Mouse (Mus musculus): ENCODE measurements at regions not wholly inside any gene's neighbourhood (a gene's known extent, or its start where the extent isn't known, plus 50 kb on each side); places are given as distances from the start of the nearest gene placed in this dataset.
A peak's percentile ranks its signal among the peaks of the same experiment; 100 is the strongest.

DNA sequence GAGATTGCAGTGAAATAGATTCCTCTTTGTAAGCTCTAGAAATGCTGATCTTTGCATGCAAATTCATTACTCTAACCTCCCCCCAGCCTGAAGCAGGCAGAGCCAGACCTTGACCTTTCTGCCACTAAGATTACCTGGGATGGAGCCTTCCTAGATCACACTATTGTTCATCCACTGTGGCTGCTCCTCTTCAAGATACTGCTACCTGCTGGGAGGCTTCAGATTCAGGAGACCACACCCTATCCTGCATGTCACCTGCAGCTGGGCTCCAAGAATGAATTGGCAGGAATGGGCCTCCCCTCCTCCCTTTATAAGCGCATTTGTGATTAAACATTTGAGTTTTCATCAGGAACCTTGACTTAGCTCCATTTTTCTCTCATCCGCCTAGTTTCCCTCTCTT lies 1315.2 kb downstream of the Pcdh18 start:
- TF ChIP-seq MAFK (IDR thresholded peaks at IDR 0.05; ENCODE audit: insufficient read depth, low read depth, low read length) (no peak), CHD2 (IDR thresholded peaks at IDR 0.05; ENCODE audit: low read depth, low read length) (0 out of 2 replicates have a peak, but pooled peaks have one; percentile 4)
- Histone ChIP-seq H3K36me3 (ENCODE audit: control insufficient read depth, insufficient read depth, low read length, poor library complexity, severe bottlenecking) (no peaks in the 10 kb centered on the region), H3K4me1 (ENCODE audit: control insufficient read depth in 2 of 2, insufficient read depth in 2 of 2, low read length in 2 of 2, poor library complexity in 1 of 2) (peaks cover 0 to 3% of the 10 kb centered on the region in 2 experiments; a peak in 1 of 4 replicates), H3K4me3 (ENCODE audit: insufficient read depth in 1 of 2, low read depth in 1 of 2, low read length in 2 of 2, poor library complexity in 1 of 2, severe bottlenecking in 1 of 2) (no peak overlapping the region), H3K9ac (ENCODE audit: insufficient read depth, low read depth, low read length, poor library complexity, severe bottlenecking) (no peak overlapping the region), H3K27ac (ENCODE audit: insufficient read depth, low read depth, low read length, poor library complexity, severe bottlenecking) (peak overlapping the region; percentile 53; the same call in 1 of the 2 replicates), H3K9me3 (ENCODE audit: control insufficient read depth, insufficient read depth, low read depth, low read length) (no peaks in the 10 kb centered on the region)
- in situ Hi-C loops (cut with MboI; ENCODE audit: low sequenced_read_pairs in 2 of 2, unreplicated experiment in 2 of 2) = no loop called here
- DNase-seq (ENCODE audit: low read depth, low spot score) = peak; percentile 40

DNA sequence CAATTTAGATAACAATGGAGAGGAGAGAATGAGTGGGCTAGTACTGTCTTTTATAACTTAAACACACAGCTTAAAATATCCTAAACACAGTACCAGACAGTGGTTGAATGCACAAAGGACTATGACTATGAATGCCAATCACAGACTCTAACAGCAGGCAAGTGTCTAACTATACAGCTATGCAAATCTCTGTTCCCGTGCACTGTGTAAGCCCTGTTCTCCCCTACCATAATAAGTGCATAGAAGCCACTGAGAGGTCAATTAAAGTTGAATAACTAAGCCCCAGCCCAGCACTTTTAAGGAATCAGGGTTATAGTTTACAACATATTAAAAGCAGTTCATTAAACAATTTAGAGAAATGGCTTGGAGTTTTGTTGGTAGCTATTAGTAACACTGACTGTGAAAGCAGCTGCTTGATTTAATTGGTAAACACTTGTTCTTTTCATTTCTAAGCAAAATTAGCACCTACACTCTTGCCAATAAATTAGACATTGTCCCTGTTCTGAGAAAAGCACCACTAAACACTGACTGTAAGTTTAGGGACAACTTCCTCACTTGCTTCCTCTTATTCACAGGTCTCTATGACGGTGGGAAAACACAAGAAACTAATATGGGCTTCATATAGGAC lies 1327.6 kb downstream of the Pcdh18 start:
- Histone ChIP-seq H3K9ac (ENCODE audit: insufficient read depth, low read depth, low read length, poor library complexity, severe bottlenecking) (no peak overlapping the region), H3K4me1 (ENCODE audit: control insufficient read depth in 2 of 2, insufficient read depth in 2 of 2, low read length in 2 of 2, poor library complexity in 1 of 2) (no peaks in the 10 kb centered on the region), H3K4me3 (ENCODE audit: insufficient read depth in 1 of 2, low read depth in 1 of 2, low read length in 2 of 2, poor library complexity in 1 of 2, severe bottlenecking in 1 of 2) (no peak overlapping the region), H3K36me3 (ENCODE audit: control insufficient read depth, insufficient read depth, low read length, poor library complexity, severe bottlenecking) (no peaks in the 10 kb centered on the region), H3K27ac (ENCODE audit: insufficient read depth, low read depth, low read length, poor library complexity, severe bottlenecking) (no peak overlapping the region), H3K9me3 (ENCODE audit: control insufficient read depth, insufficient read depth, low read depth, low read length) (no peaks in the 10 kb centered on the region)
- in situ Hi-C loops (cut with MboI; ENCODE audit: low sequenced_read_pairs in 2 of 2, unreplicated experiment in 2 of 2) = no loop called here
- no peak for DNase-seq (ENCODE audit: low read depth, low spot score)
- TF ChIP-seq CHD2 (IDR thresholded peaks at IDR 0.05; ENCODE audit: low read depth, low read length) (no peak), ZNF384 (IDR thresholded peaks at IDR 0.05; ENCODE audit: low read depth, low read length) (no peak), HCFC1 (IDR thresholded peaks at IDR 0.05; ENCODE audit: borderline replicate concordance, insufficient read depth, low read length) (no peak), ZC3H11A (IDR thresholded peaks at IDR 0.05; ENCODE audit: borderline replicate concordance, low read depth, low read length) (no peak), MAFK (IDR thresholded peaks at IDR 0.05; ENCODE audit: insufficient read depth, low read depth, low read length) (no peak)

DNA sequence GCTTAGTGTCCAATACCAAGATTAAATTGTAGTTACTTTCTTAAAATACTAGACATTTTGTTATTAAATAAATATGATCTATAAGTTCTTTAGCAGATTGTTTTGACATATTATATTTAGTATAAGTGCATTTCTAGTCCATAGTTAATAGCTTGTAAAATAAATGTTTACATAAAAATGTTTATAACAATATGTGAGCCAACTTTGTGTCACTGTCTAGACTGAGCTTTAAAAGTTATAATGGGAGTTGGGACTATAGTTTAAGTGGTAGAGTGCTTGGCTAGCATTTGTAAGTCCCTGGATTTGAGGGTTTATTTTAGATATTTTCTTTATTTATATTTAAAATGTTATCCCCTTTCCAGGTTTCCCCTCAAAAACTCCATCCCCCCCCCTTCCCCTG lies 1367.3 kb downstream of the Pcdh18 start:
- H3K27ac ChIP-seq (ENCODE audit: insufficient read depth, low read depth, low read length, poor library complexity, severe bottlenecking) = no peak overlapping the region
- DNase-seq (ENCODE audit: low read depth, low spot score) = no peak
- no peaks in the 10 kb centered on the region for H3K9me3 ChIP-seq (ENCODE audit: control insufficient read depth, insufficient read depth, low read depth, low read length)
- no peak overlapping the region for H3K4me3 ChIP-seq (ENCODE audit: insufficient read depth in 1 of 2, low read depth in 1 of 2, low read length in 2 of 2, poor library complexity in 1 of 2, severe bottlenecking in 1 of 2)
- H3K4me1 ChIP-seq (ENCODE audit: control insufficient read depth in 2 of 2, insufficient read depth in 2 of 2, low read length in 2 of 2, poor library complexity in 1 of 2) = no peaks in the 10 kb centered on the region
- TF ChIP-seq CHD2 (IDR thresholded peaks at IDR 0.05; ENCODE audit: low read depth, low read length) (no peak), ZNF384 (IDR thresholded peaks at IDR 0.05; ENCODE audit: low read depth, low read length) (no peak), ZC3H11A (IDR thresholded peaks at IDR 0.05; ENCODE audit: borderline replicate concordance, low read depth, low read length) (no peak), HCFC1 (IDR thresholded peaks at IDR 0.05; ENCODE audit: borderline replicate concordance, insufficient read depth, low read length) (no peak), MAFK (IDR thresholded peaks at IDR 0.05; ENCODE audit: insufficient read depth, low read depth, low read length) (no peak)
- no peak overlapping the region for H3K9ac ChIP-seq (ENCODE audit: insufficient read depth, low read depth, low read length, poor library complexity, severe bottlenecking)
- H3K36me3 ChIP-seq (ENCODE audit: control insufficient read depth, insufficient read depth, low read length, poor library complexity, severe bottlenecking) = no peaks in the 10 kb centered on the region
- in situ Hi-C loops (cut with MboI; ENCODE audit: low sequenced_read_pairs in 2 of 2, unreplicated experiment in 2 of 2) = no loop called here
